Mouse (Mus musculus): ENCODE results near the gene Rab29. TPM values are rescaled to one million over a fixed set of nuclear protein-coding genes. Genes with fewer than 3 reads are reported as not detected.
"Not testable (repeated sequence)": the region's sequence is repeated elsewhere in the genome, so short reads cannot be mapped to it uniquely, and the experiment has no call there.

Gene Rab29
- 8.5 and 10.7 TPM in 2 replicates for polyA plus RNA-seq (2014; fragmentation: Nextera tagmentation; extraction: Ambion mirVana)

DNA sequence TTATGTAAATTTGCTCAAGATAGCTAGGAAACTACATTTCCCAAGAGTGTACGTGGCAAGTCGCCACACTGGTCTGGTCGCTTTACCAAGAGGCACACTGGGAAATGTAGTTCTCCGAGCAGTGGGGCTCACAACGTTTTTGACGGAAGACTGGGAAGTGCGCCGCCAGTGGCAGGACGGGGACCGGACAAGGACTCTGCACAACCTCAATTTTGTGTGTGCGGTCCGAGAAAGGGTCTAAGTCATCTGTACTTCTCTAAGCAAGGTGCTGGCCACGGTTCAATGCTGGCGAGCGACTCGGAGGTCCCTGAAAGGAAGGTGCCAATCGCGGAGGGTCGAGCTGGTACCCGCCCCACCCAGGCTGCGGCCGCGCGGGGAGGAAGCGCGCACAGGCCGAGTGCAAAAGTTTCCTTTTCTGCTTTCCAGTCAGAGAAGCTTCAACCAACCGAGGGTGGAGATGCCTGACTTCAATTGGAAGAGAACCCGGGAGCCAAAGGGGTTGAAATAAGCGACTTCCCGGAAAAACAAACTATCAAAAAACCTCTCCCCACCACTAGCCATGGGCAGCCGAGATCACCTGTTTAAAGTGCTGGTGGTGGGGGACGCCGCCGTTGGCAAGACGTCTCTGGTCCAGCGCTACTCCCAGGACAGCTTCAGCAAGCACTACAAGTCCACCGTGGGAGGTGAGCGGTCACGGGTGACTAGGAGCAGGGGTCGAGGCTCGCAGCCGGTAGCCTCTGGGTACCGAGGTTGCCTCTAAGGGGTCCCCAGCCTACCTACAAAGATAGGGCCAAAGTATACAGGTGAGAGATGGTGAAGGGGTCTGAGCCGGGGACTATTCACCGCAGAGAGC, at the start of gene Rab29:
Gene Rab29 (plus strand): TSS at position 132 of the 853 bp plus-strand sequence.
- WGBS, result 2% methylated on average over 46 of the region's 46 CpGs
- ATAC-seq (ENCODE audit: insufficient number of reproducible peaks, low FRiP score, low TSS enrichment, low read depth) (peak; percentile 92), DNase-seq (ENCODE audit: low spot score) (peak; percentile 93)
- Histone ChIP-seq H3K36me3 (ENCODE audit: control insufficient read depth, insufficient read depth, low read length) (no peaks in the 10 kb centered on the region), H3K27me3 (ENCODE audit: control insufficient read depth, insufficient read depth, low read length) (0 out of 2 replicates have a peak, but pooled peaks cover 5% of the 10 kb centered on the region), H3K4me3 (ENCODE audit: low read depth, low read length) (peak within 1 kb of the TSS; percentile 31), H3K4me1 (ENCODE audit: control insufficient read depth, insufficient read depth, low read length) (no peaks in the 10 kb centered on the region), H3K9ac (ENCODE audit: low read length) (peak within 1 kb of the TSS; percentile 55), H3K27ac (replicated peaks; ENCODE audit: low read depth, low read length) (no peak within 1 kb of the TSS), H3K9me3 (ENCODE audit: control insufficient read depth, low read length) (no peaks in the 10 kb centered on the region), H3K4me2 (ENCODE audit: low read depth, severe bottlenecking) (peak within 1 kb of the TSS; percentile 69)

GRCm38 (mm10) chr1:131820353-131820752, 46.7 kb upstream of the Rab29 start:
- not testable (repeated sequence) for H3K36me3 ChIP-seq (ENCODE audit: control insufficient read depth, insufficient read depth, low read length); H3K9me3 ChIP-seq (ENCODE audit: control insufficient read depth, low read length); ATAC-seq (ENCODE audit: insufficient number of reproducible peaks, low FRiP score, low TSS enrichment, low read depth); H3K27me3 ChIP-seq (ENCODE audit: control insufficient read depth, insufficient read depth, low read length); H3K4me1 ChIP-seq (ENCODE audit: control insufficient read depth, insufficient read depth, low read length); H3K27ac ChIP-seq (replicated peaks; ENCODE audit: low read depth, low read length); DNase-seq (ENCODE audit: low spot score); H3K9ac ChIP-seq (ENCODE audit: low read length); H3K4me2 ChIP-seq (ENCODE audit: low read depth, severe bottlenecking); H3K4me3 ChIP-seq (ENCODE audit: low read depth, low read length)
- WGBS, result 76% methylated on average over 8 of the region's 9 CpGs

GRCm38 (mm10) chr1:131820887-131821328, 46.1 kb upstream of the Rab29 start:
- Histone ChIP-seq H3K27me3 (ENCODE audit: control insufficient read depth, insufficient read depth, low read length) (no peaks in the 10 kb centered on the region), H3K9me3 (ENCODE audit: control insufficient read depth, low read length) (no peaks in the 10 kb centered on the region), H3K4me1 (ENCODE audit: control insufficient read depth, insufficient read depth, low read length) (no peaks in the 10 kb centered on the region), H3K4me3 (ENCODE audit: low read depth, low read length) (no peak overlapping the region), H3K36me3 (ENCODE audit: control insufficient read depth, insufficient read depth, low read length) (no peaks in the 10 kb centered on the region), H3K27ac (replicated peaks; ENCODE audit: low read depth, low read length) (no peak overlapping the region), H3K9ac (ENCODE audit: low read length) (no peak overlapping the region), H3K4me2 (ENCODE audit: low read depth, severe bottlenecking) (no peak overlapping the region)
- 81% methylated on average over 10 of the region's 10 CpGs for WGBS
- ATAC-seq (ENCODE audit: insufficient number of reproducible peaks, low FRiP score, low TSS enrichment, low read depth) (no peak), DNase-seq (ENCODE audit: low spot score) (no peak)

DNA sequence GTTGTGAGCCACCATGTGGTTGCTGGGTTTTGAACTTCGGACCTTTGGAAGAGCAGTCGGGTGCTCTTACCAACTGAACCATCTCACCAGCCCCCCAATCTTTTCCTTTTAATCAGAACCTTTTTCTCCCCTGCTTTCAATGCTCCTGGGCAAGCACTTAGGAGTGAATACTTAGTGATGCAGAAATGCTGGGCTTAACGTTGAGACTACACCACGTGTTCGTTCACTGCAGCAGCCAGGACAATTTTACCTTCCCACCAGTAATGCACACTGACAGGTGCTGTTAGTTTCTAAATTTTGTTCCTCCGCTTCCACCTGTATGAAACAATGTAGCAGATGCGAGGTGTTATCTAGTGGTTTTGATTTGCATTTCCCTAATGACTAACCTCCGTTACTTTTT, 44.7 kb upstream of the Rab29 start:
- Histone ChIP-seq H3K9ac (ENCODE audit: low read length) (no peak overlapping the region), H3K27ac (replicated peaks; ENCODE audit: low read depth, low read length) (no peak overlapping the region), H3K9me3 (ENCODE audit: control insufficient read depth, low read length) (no peaks in the 10 kb centered on the region), H3K27me3 (ENCODE audit: control insufficient read depth, insufficient read depth, low read length) (no peaks in the 10 kb centered on the region), H3K4me1 (ENCODE audit: control insufficient read depth, insufficient read depth, low read length) (no peaks in the 10 kb centered on the region), H3K4me2 (ENCODE audit: low read depth, severe bottlenecking) (no peak overlapping the region), H3K36me3 (ENCODE audit: control insufficient read depth, insufficient read depth, low read length) (no peaks in the 10 kb centered on the region), H3K4me3 (ENCODE audit: low read depth, low read length) (no peak overlapping the region)
- no peak for ATAC-seq (ENCODE audit: insufficient number of reproducible peaks, low FRiP score, low TSS enrichment, low read depth)
- DNase-seq (ENCODE audit: low spot score), result no peak
- 78% methylated on average over 8 of the region's 8 CpGs for WGBS

DNA sequence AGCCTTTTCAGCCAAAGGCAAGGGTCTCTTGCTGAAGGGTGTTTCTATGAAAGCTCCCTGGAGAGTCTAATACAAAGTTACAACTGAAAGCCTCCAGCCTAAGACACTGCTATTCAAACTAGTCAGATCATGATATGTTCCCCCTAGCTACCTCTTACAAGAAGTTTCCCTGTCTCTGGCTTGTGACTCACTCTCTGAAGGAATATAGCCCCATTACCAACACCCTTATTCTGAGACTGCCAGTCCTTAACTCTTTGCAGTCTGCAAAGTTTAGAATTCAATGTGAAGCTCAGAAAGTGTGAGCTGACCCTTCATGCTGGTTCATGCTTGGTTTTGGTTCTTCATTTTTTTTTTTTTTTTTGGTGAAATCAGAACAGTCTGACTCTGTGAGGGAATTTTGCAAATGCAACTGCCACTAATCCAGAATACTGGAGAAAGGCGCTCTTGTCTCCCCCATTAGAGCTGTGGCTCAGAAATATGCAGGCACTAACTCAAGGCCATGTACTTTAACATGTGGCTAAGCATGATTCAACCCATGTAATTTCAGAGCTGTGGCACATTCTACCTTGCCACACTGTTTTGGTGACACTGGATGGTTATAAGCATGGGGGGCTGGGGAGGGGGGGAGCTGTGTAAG, 44.0 kb upstream of the Rab29 start:
- Histone ChIP-seq H3K36me3 (ENCODE audit: control insufficient read depth, insufficient read depth, low read length) (no peaks in the 10 kb centered on the region), H3K27me3 (ENCODE audit: control insufficient read depth, insufficient read depth, low read length) (no peaks in the 10 kb centered on the region), H3K9ac (ENCODE audit: low read length) (no peak overlapping the region), H3K4me1 (ENCODE audit: control insufficient read depth, insufficient read depth, low read length) (no peaks in the 10 kb centered on the region), H3K9me3 (ENCODE audit: control insufficient read depth, low read length) (no peaks in the 10 kb centered on the region), H3K27ac (replicated peaks; ENCODE audit: low read depth, low read length) (no peak overlapping the region), H3K4me2 (ENCODE audit: low read depth, severe bottlenecking) (no peak overlapping the region), H3K4me3 (ENCODE audit: low read depth, low read length) (no peak overlapping the region)
- WGBS, result 84% methylated on average over 1 of the region's 1 CpGs
- DNase-seq (ENCODE audit: low spot score), result no peak
- no peak for ATAC-seq (ENCODE audit: insufficient number of reproducible peaks, low FRiP score, low TSS enrichment, low read depth)

DNA sequence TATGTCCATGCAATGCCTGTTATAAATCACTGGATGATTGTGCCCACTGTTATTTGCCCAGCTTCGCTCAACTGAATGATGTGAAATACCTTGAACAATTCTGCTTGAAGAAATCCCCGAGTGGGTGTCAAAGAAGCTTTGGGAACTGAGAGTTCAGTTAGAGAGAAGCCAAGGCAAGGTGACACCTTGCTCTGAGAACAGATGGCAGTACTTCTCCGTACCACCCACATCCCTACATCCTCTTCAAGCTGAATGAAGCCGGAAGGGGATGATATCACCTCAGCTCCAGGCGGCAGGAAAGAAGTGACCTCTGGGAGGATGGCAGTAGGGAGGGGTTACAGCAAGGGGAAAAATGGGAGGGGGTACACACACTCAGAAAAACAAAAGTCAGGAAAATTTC, 43.5 kb upstream of the Rab29 start:
- Histone ChIP-seq H3K4me2 (ENCODE audit: low read depth, severe bottlenecking) (no peak overlapping the region), H3K36me3 (ENCODE audit: control insufficient read depth, insufficient read depth, low read length) (no peaks in the 10 kb centered on the region), H3K4me1 (ENCODE audit: control insufficient read depth, insufficient read depth, low read length) (no peaks in the 10 kb centered on the region), H3K27ac (replicated peaks; ENCODE audit: low read depth, low read length) (no peak overlapping the region), H3K27me3 (ENCODE audit: control insufficient read depth, insufficient read depth, low read length) (no peaks in the 10 kb centered on the region), H3K9me3 (ENCODE audit: control insufficient read depth, low read length) (no peaks in the 10 kb centered on the region), H3K9ac (ENCODE audit: low read length) (no peak overlapping the region), H3K4me3 (ENCODE audit: low read depth, low read length) (no peak overlapping the region)
- DNase-seq (ENCODE audit: low spot score) (no peak), ATAC-seq (ENCODE audit: insufficient number of reproducible peaks, low FRiP score, low TSS enrichment, low read depth) (no peak)
- WGBS, result 33% methylated on average over 5 of the region's 5 CpGs

DNA sequence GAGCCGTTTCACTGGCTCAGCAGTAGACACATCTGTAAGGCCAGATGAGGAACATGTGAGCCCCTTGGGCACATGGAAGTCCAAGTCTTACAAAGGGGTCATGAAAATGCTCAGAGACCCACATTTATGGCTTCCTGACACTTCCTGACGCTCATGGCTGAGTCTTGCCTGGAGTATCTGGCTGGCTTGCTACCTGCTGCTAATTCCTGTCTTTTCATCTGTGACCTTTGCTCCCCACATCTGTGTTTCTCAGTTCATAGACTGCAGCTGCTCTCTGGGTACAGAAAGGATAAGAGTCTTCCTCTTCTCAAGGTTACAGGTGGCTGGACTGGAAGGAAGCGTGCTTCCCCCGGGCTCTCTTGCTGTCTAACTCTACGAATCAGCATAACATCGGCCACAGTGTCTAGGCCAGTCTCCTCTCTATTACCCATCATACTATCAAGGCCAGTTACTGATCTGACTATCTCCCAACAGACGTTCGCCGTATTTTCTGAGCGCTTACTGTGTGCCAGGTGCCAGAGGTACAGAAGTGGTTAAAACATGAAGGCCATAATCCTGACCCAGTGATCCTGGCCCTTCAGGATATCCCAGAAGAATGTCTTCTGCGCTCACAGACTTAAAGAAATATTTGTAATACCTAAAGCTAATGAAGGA, 42.4 kb upstream of the Rab29 start:
- DNase-seq (ENCODE audit: low spot score) (no peak), ATAC-seq (ENCODE audit: insufficient number of reproducible peaks, low FRiP score, low TSS enrichment, low read depth) (no peak)
- Histone ChIP-seq H3K4me3 (ENCODE audit: low read depth, low read length) (no peak overlapping the region), H3K4me2 (ENCODE audit: low read depth, severe bottlenecking) (no peak overlapping the region), H3K9ac (ENCODE audit: low read length) (no peak overlapping the region), H3K27me3 (ENCODE audit: control insufficient read depth, insufficient read depth, low read length) (no peaks in the 10 kb centered on the region), H3K9me3 (ENCODE audit: control insufficient read depth, low read length) (no peaks in the 10 kb centered on the region), H3K27ac (replicated peaks; ENCODE audit: low read depth, low read length) (no peak overlapping the region), H3K4me1 (ENCODE audit: control insufficient read depth, insufficient read depth, low read length) (peaks cover 6% of the 10 kb centered on the region; the same call in 1 of the 2 replicates), H3K36me3 (ENCODE audit: control insufficient read depth, insufficient read depth, low read length) (no peaks in the 10 kb centered on the region)
- 78% methylated on average over 11 of the region's 11 CpGs for WGBS

GRCm38 (mm10) chr1:131827207-131827786, 39.7 kb upstream of the Rab29 start, which contains the start of gene Slc41a1:
Gene Slc41a1, plus strand, starts transcription at chr1:131827493.
- DNase-seq (ENCODE audit: low spot score) (no peak), ATAC-seq (ENCODE audit: insufficient number of reproducible peaks, low FRiP score, low TSS enrichment, low read depth) (peak; percentile 49)
- 2% methylated on average over 25 of the region's 25 CpGs for WGBS
- Histone ChIP-seq H3K4me3 (ENCODE audit: low read depth, low read length) (peak within 1 kb of the TSS; percentile 83), H3K4me2 (ENCODE audit: low read depth, severe bottlenecking) (peak within 1 kb of the TSS; percentile 80), H3K27ac (replicated peaks; ENCODE audit: low read depth, low read length) (peak within 1 kb of the TSS; percentile 59), H3K4me1 (ENCODE audit: control insufficient read depth, insufficient read depth, low read length) (peaks cover 6% of the 10 kb centered on the region; the same call in 1 of the 2 replicates), H3K27me3 (ENCODE audit: control insufficient read depth, insufficient read depth, low read length) (no peaks in the 10 kb centered on the region), H3K36me3 (ENCODE audit: control insufficient read depth, insufficient read depth, low read length) (peaks cover 7% of the 10 kb centered on the region; the same call in 1 of the 2 replicates), H3K9ac (ENCODE audit: low read length) (peak within 1 kb of the TSS; percentile 84), H3K9me3 (ENCODE audit: control insufficient read depth, low read length) (no peaks in the 10 kb centered on the region)

Data from limb, embryonic 11.5 days (tissue).